Mouse (Mus musculus) cerebellum, adult 2 months (tissue): ENCODE measurements at regions not wholly inside any gene's neighbourhood (a gene's known extent, or its start where the extent isn't known, plus 50 kb on each side); places are given as distances from the start of the nearest gene placed in this dataset.

Experiments used
- CTCF ChIP-seq: fragments of 200-500 bp; IDR thresholded peaks from 2 replicates; pipeline ENCODE4 v1.5.1; 2011; ENCODE audit warnings: low read depth, mild to moderate bottlenecking, control low read depth, low read length, moderate library complexity, borderline replicate concordance; ENCODE audit not compliant: insufficient read depth
- POLR2A ChIP-seq: fragments of 200-500 bp; IDR thresholded peaks from 2 replicates; pipeline ENCODE4 v1.6.1; 2011; ENCODE audit warnings: low read length, control low read depth, borderline replicate concordance; ENCODE audit not compliant: insufficient read depth

GRCm38 (mm10) chr10:99552836-99553540 lies 206.5 kb downstream of the Csl start:
- TF ChIP-seq CTCF, result no peak
- TF ChIP-seq POLR2A, result no peak
